Mouse (Mus musculus): ENCODE measurements around the gene Paqr3. TPM values are rescaled to one million over a fixed set of nuclear protein-coding genes. Genes with fewer than 3 reads are reported as not detected.

The Paqr3 gene
- polyA plus RNA-seq (2014; fragmentation: Nextera tagmentation; extraction: Ambion mirVana), result 9.3 and 10.4 TPM in 2 replicates

- peak within 1 kb of the TSS; percentile 68 for H3K4me2 ChIP-seq (ENCODE audit: low read depth, low read length)
- peak; percentile 99 for ATAC-seq (replicated peaks; ENCODE audit: insufficient number of reproducible peaks, low FRiP score, low TSS enrichment, low read depth)
- WGBS, result under 1% methylated on average over 54 of the region's 62 CpGs
Measured at GRCm38 (mm10) chr5:97111207-97111910, at the start of gene Paqr3. Gene Paqr3, minus strand, starts transcription at chr5:97111596.

GRCm38 (mm10) chr5:97154688-97155087 is 43.3 kb upstream of the Paqr3 start:
- H3K4me2 ChIP-seq (ENCODE audit: low read depth, low read length), result no peak overlapping the region
- H3K36me3 ChIP-seq (replicated peaks; ENCODE audit: control insufficient read depth, insufficient read depth, low read depth, low read length), result no peaks in the 10 kb centered on the region
- H3K27me3 ChIP-seq (ENCODE audit: control insufficient read depth, insufficient read depth, low read length), result no peaks in the 10 kb centered on the region
- WGBS, result 54% methylated on average over 1 of the region's 1 CpGs
- no peaks in the 10 kb centered on the region for H3K9me3 ChIP-seq (replicated peaks; ENCODE audit: control insufficient read depth, low read length)
- H3K4me3 ChIP-seq (ENCODE audit: low read depth, low read length), result no peak overlapping the region
- no peak overlapping the region for H3K27ac ChIP-seq (replicated peaks; ENCODE audit: low read depth, low read length)
- DNase-seq (ENCODE audit: low spot score) (no peak), ATAC-seq (replicated peaks; ENCODE audit: insufficient number of reproducible peaks, low FRiP score, low TSS enrichment, low read depth) (no peak)
- no peak overlapping the region for H3K9ac ChIP-seq (replicated peaks; ENCODE audit: low read length)
- H3K4me1 ChIP-seq (ENCODE audit: control insufficient read depth, insufficient read depth, low read length), result no peaks in the 10 kb centered on the region

More at GRCm38 (mm10) chr5:97111207-97111910, at the start of gene Paqr3:
- Histone ChIP-seq H3K9me3 (replicated peaks; ENCODE audit: control insufficient read depth, low read length) (no peaks in the 10 kb centered on the region), H3K4me3 (ENCODE audit: low read depth, low read length) (peak within 1 kb of the TSS; percentile 67), H3K27ac (replicated peaks; ENCODE audit: low read depth, low read length) (no peak within 1 kb of the TSS), H3K27me3 (ENCODE audit: control insufficient read depth, insufficient read depth, low read length) (no peaks in the 10 kb centered on the region), H3K9ac (replicated peaks; ENCODE audit: low read length) (peak within 1 kb of the TSS; percentile 66), H3K36me3 (replicated peaks; ENCODE audit: control insufficient read depth, insufficient read depth, low read depth, low read length) (no peaks in the 10 kb centered on the region), H3K4me1 (ENCODE audit: control insufficient read depth, insufficient read depth, low read length) (no peaks in the 10 kb centered on the region)
- DNase-seq (ENCODE audit: low spot score), result peak; percentile 94

- H3K4me2 ChIP-seq (ENCODE audit: low read depth, low read length), result no peak overlapping the region
- ATAC-seq (replicated peaks; ENCODE audit: insufficient number of reproducible peaks, low FRiP score, low TSS enrichment, low read depth) (no peak), DNase-seq (ENCODE audit: low spot score) (no peak)
- no peak overlapping the region for H3K4me3 ChIP-seq (ENCODE audit: low read depth, low read length)
- H3K9me3 ChIP-seq (replicated peaks; ENCODE audit: control insufficient read depth, low read length), result no peaks in the 10 kb centered on the region
- WGBS, result 86% methylated on average over 2 of the region's 2 CpGs
- H3K9ac ChIP-seq (replicated peaks; ENCODE audit: low read length), result no peak overlapping the region
- no peaks in the 10 kb centered on the region for H3K27me3 ChIP-seq (ENCODE audit: control insufficient read depth, insufficient read depth, low read length)
- no peaks in the 10 kb centered on the region for H3K4me1 ChIP-seq (ENCODE audit: control insufficient read depth, insufficient read depth, low read length)
- no peaks in the 10 kb centered on the region for H3K36me3 ChIP-seq (replicated peaks; ENCODE audit: control insufficient read depth, insufficient read depth, low read depth, low read length)
- H3K27ac ChIP-seq (replicated peaks; ENCODE audit: low read depth, low read length), result no peak overlapping the region
Measured at GRCm38 (mm10) chr5:97135331-97135730, 23.9 kb upstream of the Paqr3 start.

GRCm38 (mm10) chr5:97129589-97129988 is 18.2 kb upstream of the Paqr3 start:
- no peaks in the 10 kb centered on the region for H3K36me3 ChIP-seq (replicated peaks; ENCODE audit: control insufficient read depth, insufficient read depth, low read depth, low read length)
- ATAC-seq (replicated peaks; ENCODE audit: insufficient number of reproducible peaks, low FRiP score, low TSS enrichment, low read depth), result no peak
- WGBS, result 89% methylated on average over 2 of the region's 2 CpGs
- H3K9ac ChIP-seq (replicated peaks; ENCODE audit: low read length), result no peak overlapping the region
- H3K4me3 ChIP-seq (ENCODE audit: low read depth, low read length), result no peak overlapping the region
- H3K27ac ChIP-seq (replicated peaks; ENCODE audit: low read depth, low read length), result no peak overlapping the region
- H3K4me2 ChIP-seq (ENCODE audit: low read depth, low read length), result no peak overlapping the region
- no peak for DNase-seq (ENCODE audit: low spot score)
- no peaks in the 10 kb centered on the region for H3K4me1 ChIP-seq (ENCODE audit: control insufficient read depth, insufficient read depth, low read length)
- H3K9me3 ChIP-seq (replicated peaks; ENCODE audit: control insufficient read depth, low read length), result no peaks in the 10 kb centered on the region
- H3K27me3 ChIP-seq (ENCODE audit: control insufficient read depth, insufficient read depth, low read length), result no peaks in the 10 kb centered on the region

- Histone ChIP-seq H3K27me3 (ENCODE audit: control insufficient read depth, insufficient read depth, low read length) (no peaks in the 10 kb centered on the region), H3K27ac (replicated peaks; ENCODE audit: low read depth, low read length) (no peak overlapping the region), H3K9me3 (replicated peaks; ENCODE audit: control insufficient read depth, low read length) (no peaks in the 10 kb centered on the region), H3K4me2 (ENCODE audit: low read depth, low read length) (no peak overlapping the region), H3K36me3 (replicated peaks; ENCODE audit: control insufficient read depth, insufficient read depth, low read depth, low read length) (no peaks in the 10 kb centered on the region), H3K4me1 (ENCODE audit: control insufficient read depth, insufficient read depth, low read length) (no peaks in the 10 kb centered on the region), H3K9ac (replicated peaks; ENCODE audit: low read length) (no peak overlapping the region), H3K4me3 (ENCODE audit: low read depth, low read length) (no peak overlapping the region)
- WGBS, result 56% methylated on average over 21 of the region's 21 CpGs
- ATAC-seq (replicated peaks; ENCODE audit: insufficient number of reproducible peaks, low FRiP score, low TSS enrichment, low read depth), result no peak
- peak; percentile 79 for DNase-seq (ENCODE audit: low spot score)
Measured at GRCm38 (mm10) chr5:97128242-97129226, 17.1 kb upstream of the Paqr3 start.

GRCm38 (mm10) chr5:97127284-97127683 is 15.9 kb upstream of the Paqr3 start:
- DNase-seq (ENCODE audit: low spot score) (no peak), ATAC-seq (replicated peaks; ENCODE audit: insufficient number of reproducible peaks, low FRiP score, low TSS enrichment, low read depth) (no peak)
- Histone ChIP-seq H3K36me3 (replicated peaks; ENCODE audit: control insufficient read depth, insufficient read depth, low read depth, low read length) (no peaks in the 10 kb centered on the region), H3K9ac (replicated peaks; ENCODE audit: low read length) (no peak overlapping the region), H3K27me3 (ENCODE audit: control insufficient read depth, insufficient read depth, low read length) (no peaks in the 10 kb centered on the region), H3K4me1 (ENCODE audit: control insufficient read depth, insufficient read depth, low read length) (no peaks in the 10 kb centered on the region), H3K9me3 (replicated peaks; ENCODE audit: control insufficient read depth, low read length) (no peaks in the 10 kb centered on the region), H3K27ac (replicated peaks; ENCODE audit: low read depth, low read length) (no peak overlapping the region), H3K4me2 (ENCODE audit: low read depth, low read length) (no peak overlapping the region), H3K4me3 (ENCODE audit: low read depth, low read length) (no peak overlapping the region)
- 75% methylated on average over 6 of the region's 6 CpGs for WGBS

GRCm38 (mm10) chr5:97126005-97126404 is 14.6 kb upstream of the Paqr3 start:
- no peaks in the 10 kb centered on the region for H3K36me3 ChIP-seq (replicated peaks; ENCODE audit: control insufficient read depth, insufficient read depth, low read depth, low read length)
- no peaks in the 10 kb centered on the region for H3K27me3 ChIP-seq (ENCODE audit: control insufficient read depth, insufficient read depth, low read length)
- H3K4me2 ChIP-seq (ENCODE audit: low read depth, low read length), result no peak overlapping the region
- H3K4me1 ChIP-seq (ENCODE audit: control insufficient read depth, insufficient read depth, low read length), result no peaks in the 10 kb centered on the region
- no peaks in the 10 kb centered on the region for H3K9me3 ChIP-seq (replicated peaks; ENCODE audit: control insufficient read depth, low read length)
- no peak overlapping the region for H3K4me3 ChIP-seq (ENCODE audit: low read depth, low read length)
- ATAC-seq (replicated peaks; ENCODE audit: insufficient number of reproducible peaks, low FRiP score, low TSS enrichment, low read depth), result no peak
- H3K9ac ChIP-seq (replicated peaks; ENCODE audit: low read length), result no peak overlapping the region
- H3K27ac ChIP-seq (replicated peaks; ENCODE audit: low read depth, low read length), result no peak overlapping the region
- 21% methylated on average over 4 of the region's 4 CpGs for WGBS
- DNase-seq (ENCODE audit: low spot score), result peak; percentile 79

All from embryonic facial prominence, embryonic 11.5 days (tissue).